Mouse (Mus musculus): ENCODE measurements around the gene Cbx3. TPM values are rescaled to one million over a fixed set of nuclear protein-coding genes. Genes with fewer than 3 reads are reported as not detected.

The Cbx3 gene
- total RNA-seq (2015) (179 and 190 TPM in 2 replicates), total RNA-seq (2017) (242 and 272 TPM in 2 replicates)

GRCm38 (mm10) chr6:51470311-51471178 is at the start of gene Cbx3:
Gene Cbx3, plus strand, starts transcription at chr6:51470360.
- ATAC-seq (ENCODE audit: poor library complexity, severe bottlenecking): peak; percentile 39

GRCm38 (mm10) chr6:51423466-51424122 is 46.6 kb upstream of the Cbx3 start:
- no peak for ATAC-seq (ENCODE audit: poor library complexity, severe bottlenecking)

- no peak for ATAC-seq (ENCODE audit: poor library complexity, severe bottlenecking)
Observed at GRCm38 (mm10) chr6:51424537-51424936, 45.6 kb upstream of the Cbx3 start.

DNA sequence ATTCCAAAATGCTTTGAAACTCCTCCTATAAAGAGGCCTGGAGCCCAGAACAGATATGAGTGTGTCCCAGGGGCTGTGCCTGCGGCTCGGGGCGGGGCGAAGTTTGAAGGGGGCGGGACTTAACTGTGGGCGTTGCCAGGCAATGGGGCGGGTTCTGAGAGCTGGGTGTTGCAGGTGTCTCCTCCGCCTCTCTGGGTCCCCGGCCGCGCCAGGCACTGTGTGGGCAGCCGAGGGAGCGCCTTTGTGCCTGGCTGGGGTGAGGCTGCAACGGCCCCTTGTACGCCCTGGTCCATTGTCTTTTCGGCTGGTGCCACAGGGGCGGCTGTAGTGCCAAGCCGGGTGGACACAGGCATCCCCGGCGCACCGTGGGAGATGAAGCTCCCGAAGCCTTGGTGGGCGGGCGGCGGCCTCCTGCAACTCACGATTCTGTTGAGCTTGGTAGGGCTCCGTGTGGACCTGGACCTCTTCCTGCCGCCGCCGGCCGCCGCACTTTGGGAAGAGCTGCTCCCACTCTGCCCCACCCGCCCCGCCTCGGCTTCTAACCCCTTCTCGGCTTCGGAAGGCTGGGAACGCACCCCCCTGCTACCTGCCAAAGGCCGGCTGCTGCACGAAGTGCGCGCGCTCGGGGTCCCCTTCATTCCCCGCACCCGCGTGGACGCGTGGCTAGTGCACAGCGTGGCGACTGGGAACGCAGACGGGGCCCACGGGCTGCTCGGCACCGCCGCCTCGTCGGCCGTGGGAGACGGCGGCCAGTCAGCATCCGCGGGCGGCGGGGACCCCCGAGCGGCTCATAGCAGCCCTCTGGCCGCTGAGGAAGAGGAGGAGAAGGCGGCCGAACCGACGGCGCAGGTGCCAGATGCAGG is 37.4 kb upstream of the Cbx3 start, which contains the start of gene Nfe2l3:
TSS of gene Nfe2l3 (plus strand) at position 136 of the 863 bp plus-strand sequence.
- peak; percentile 76 for ATAC-seq (ENCODE audit: poor library complexity, severe bottlenecking)

DNA sequence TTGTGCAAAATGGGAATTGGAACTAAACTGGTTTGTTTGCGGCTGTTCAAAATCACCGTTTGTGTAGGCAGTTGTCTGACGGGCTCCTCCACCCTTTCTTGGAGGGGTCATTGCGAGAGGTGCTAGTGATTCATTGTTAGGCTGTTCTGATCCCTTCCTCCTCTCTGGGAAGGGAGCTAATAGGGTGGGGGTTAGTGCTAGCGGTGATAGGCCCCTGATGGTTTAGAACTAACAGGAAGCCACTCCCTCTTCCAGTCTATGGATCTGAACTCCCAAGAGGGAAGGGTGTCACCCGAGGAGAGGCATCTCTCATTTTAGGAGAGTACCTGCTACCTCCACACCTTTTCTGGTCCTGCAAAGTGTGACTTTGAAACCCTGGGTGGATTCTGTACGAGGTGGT is 35.9 kb upstream of the Cbx3 start:
- no peak for ATAC-seq (ENCODE audit: poor library complexity, severe bottlenecking)

DNA sequence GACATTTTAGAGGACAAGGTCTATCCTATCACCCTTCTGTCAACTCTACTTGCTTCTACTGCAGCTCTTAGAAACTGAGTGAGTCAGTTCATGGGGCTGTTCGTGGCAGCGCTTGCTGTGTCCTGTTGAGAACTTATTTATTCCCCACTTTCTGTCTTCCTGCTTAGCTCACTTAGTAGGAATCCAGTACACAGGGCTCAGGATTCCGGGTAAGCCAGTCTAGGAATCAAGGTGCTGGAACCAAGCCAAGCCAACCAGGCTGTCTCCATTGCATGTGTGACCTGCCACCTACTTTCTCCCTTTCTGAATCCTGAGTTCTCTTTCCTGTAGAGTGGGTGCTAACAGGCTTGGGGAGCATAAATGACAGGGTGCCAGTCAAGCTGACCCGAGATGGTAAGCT is 32.5 kb upstream of the Cbx3 start:
- ATAC-seq (ENCODE audit: poor library complexity, severe bottlenecking): no peak

- no peak for ATAC-seq (ENCODE audit: poor library complexity, severe bottlenecking)
Observed at GRCm38 (mm10) chr6:51438826-51439330, 31.3 kb upstream of the Cbx3 start.

GRCm38 (mm10) chr6:51442191-51442835 is 27.8 kb upstream of the Cbx3 start:
- ATAC-seq (ENCODE audit: poor library complexity, severe bottlenecking): no peak

- no peak for ATAC-seq (ENCODE audit: poor library complexity, severe bottlenecking)
Observed at GRCm38 (mm10) chr6:51452927-51453503, 17.1 kb upstream of the Cbx3 start.

DNA sequence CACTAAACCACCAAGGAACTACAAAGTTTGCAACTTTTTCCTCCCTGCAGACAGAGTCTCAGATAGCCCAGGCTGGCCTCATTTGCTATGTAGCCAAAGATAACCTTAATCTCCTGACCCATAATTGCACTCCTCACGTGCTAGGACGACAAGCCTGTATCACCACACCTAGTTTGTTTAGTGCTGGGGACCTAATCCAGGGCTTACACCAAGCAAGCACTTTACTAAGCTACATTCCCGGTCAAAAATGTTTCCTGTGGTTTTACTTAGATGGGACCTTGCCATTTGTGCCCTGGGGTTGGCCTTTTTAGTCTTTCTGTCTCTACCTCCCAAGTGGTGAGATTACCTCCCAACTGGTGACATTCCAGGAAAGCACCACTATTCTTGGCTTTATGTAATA is 15.2 kb upstream of the Cbx3 start:
- ATAC-seq (ENCODE audit: poor library complexity, severe bottlenecking): no peak

- ATAC-seq (ENCODE audit: poor library complexity, severe bottlenecking): no peak
Observed at GRCm38 (mm10) chr6:51456198-51456597, 14.0 kb upstream of the Cbx3 start.

GRCm38 (mm10) chr6:51457283-51457682 is 12.9 kb upstream of the Cbx3 start:
- no peak for ATAC-seq (ENCODE audit: poor library complexity, severe bottlenecking)

DNA sequence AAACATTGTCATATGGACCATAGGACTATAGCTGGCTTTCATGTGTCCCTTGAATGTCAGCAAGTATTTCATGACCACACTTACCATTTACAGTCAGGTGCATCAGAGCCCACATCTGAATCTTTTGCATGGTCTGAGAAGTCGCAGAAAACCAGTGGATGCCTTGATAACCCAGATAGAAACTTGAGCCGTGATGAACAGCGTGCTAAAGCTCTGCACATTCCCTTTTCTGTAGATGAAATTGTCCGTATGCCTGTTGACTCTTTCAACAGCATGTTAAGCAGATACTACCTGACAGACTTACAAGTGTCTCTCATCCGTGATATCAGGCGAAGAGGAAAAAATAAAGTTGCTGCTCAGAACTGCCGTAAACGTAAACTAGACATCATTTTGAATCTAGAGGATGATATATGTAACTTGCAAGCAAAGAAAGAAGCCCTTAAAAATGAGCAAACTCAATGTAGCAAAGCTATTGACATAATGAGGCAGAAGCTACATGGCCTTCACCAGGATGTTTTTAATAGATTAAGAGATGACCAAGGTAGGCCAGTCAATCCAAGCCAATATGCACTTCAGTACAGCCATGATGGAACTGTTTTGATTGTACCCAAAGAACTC is 12.3 kb upstream of the Cbx3 start:
- ATAC-seq (ENCODE audit: poor library complexity, severe bottlenecking): no peak

GRCm38 (mm10) chr6:51458925-51459312 is 11.2 kb upstream of the Cbx3 start:
- ATAC-seq (ENCODE audit: poor library complexity, severe bottlenecking): no peak

- no peak for ATAC-seq (ENCODE audit: poor library complexity, severe bottlenecking)
Observed at GRCm38 (mm10) chr6:51459313-51460020, 10.7 kb upstream of the Cbx3 start.

GRCm38 (mm10) chr6:51460021-51460360 is 10.2 kb upstream of the Cbx3 start:
- no peak for ATAC-seq (ENCODE audit: poor library complexity, severe bottlenecking)

- no peak for ATAC-seq (ENCODE audit: poor library complexity, severe bottlenecking)
Observed at GRCm38 (mm10) chr6:51460363-51460762, 9.8 kb upstream of the Cbx3 start.

DNA sequence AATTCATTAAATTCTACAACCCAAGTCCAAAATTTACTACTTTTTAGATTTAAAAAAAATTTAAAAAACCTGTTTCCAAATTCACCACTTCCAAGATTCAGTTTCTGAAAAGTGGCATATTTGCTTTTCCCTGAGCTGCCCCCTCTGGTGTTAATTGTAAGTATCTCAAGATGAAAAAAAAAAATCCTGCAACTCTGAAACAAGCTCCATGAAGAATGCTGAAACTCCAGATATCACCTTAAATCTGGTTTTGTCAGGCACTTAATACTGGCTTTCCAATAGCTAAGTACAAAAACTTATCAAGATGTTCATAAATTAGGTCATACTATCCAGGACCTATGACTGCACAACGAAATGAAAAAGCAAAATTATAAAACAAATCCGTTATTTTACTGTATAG is 2.5 kb upstream of the Cbx3 start:
- ATAC-seq (ENCODE audit: poor library complexity, severe bottlenecking): no peak

DNA sequence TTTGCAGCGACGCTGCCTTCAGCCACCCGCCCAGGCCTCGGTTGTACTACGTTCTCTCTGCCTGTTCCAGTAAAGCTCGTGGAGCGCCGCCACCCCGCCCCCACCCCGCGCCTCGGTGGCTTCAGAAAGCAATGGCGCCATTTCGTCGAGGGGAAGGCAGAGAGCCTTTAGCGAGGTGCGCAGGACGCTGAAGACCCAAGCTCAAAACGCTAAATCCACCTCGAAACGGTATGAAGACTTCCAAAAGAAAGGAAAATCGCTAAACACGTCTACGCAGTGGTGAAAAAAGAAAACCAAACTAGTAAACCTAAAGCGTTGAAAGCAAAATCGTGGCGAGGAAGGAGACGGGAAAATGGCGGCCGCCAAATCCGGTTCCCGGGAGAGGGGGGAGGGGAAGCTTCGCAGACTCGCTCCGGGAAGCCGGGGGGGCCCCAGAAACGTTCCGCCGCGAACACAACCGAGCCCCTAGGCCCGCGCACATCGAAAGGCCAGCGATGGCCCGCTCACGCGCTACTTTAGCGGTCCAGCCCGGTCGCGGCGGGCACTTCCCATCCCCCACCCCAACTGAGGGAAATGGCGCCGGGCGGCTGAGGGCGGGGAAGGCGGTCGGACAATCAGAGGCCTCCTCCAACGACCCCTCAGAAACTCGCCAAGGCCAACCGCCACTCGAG is 1.1 kb upstream of the Cbx3 start:
- peak; percentile 37 for ATAC-seq (ENCODE audit: poor library complexity, severe bottlenecking)

Measured in megakaryocyte, adult 5-6 weeks (primary cell).